Mouse (Mus musculus): ENCODE data around the gene Slc16a11.

Slc16a11 gene

GRCm38 (mm10) chr11:70225798-70226601 lies 13.4 kb downstream of the Slc16a11 start:
- DNase-seq (ENCODE audit: low read depth in 2 of 2, low spot score in 2 of 2): no peak

GRCm38 (mm10) chr11:70226602-70226890 lies 14.0 kb downstream of the Slc16a11 start:
- no peak for DNase-seq (ENCODE audit: low read depth in 2 of 2, low spot score in 2 of 2)

- no peak for DNase-seq (ENCODE audit: low read depth in 2 of 2, low spot score in 2 of 2)
Observed at GRCm38 (mm10) chr11:70227126-70227525, 14.6 kb downstream of the Slc16a11 start.

GRCm38 (mm10) chr11:70227661-70228245 lies 15.2 kb downstream of the Slc16a11 start:
- DNase-seq (ENCODE audit: low read depth in 2 of 2, low spot score in 2 of 2): no peak

- peak; percentile 72 to 85 for DNase-seq (ENCODE audit: low read depth in 2 of 2, low spot score in 2 of 2)
Observed at GRCm38 (mm10) chr11:70228828-70229227, 16.3 kb downstream of the Slc16a11 start.

- DNase-seq (ENCODE audit: low read depth in 2 of 2, low spot score in 2 of 2): no peak
Observed at GRCm38 (mm10) chr11:70229260-70230010, 16.9 kb downstream of the Slc16a11 start, which contains the start of gene Bcl6b. TSS of gene Bcl6b (minus strand) at chr11:70229798.

GRCm38 (mm10) chr11:70230239-70230727 lies 17.7 kb downstream of the Slc16a11 start:
- peak; percentile 72 to 80 for DNase-seq (ENCODE audit: low read depth in 2 of 2, low spot score in 2 of 2)

GRCm38 (mm10) chr11:70232546-70232945 lies 20.0 kb downstream of the Slc16a11 start:
- DNase-seq (ENCODE audit: low read depth in 2 of 2, low spot score in 2 of 2): no peak

- DNase-seq (ENCODE audit: low read depth in 2 of 2, low spot score in 2 of 2): no peak
Observed at GRCm38 (mm10) chr11:70233016-70233415, 20.5 kb downstream of the Slc16a11 start.

- no peak for DNase-seq (ENCODE audit: low read depth in 2 of 2, low spot score in 2 of 2)
Observed at GRCm38 (mm10) chr11:70234037-70234436, 21.5 kb downstream of the Slc16a11 start.

- no peak for DNase-seq (ENCODE audit: low read depth in 2 of 2, low spot score in 2 of 2)
Observed at GRCm38 (mm10) chr11:70234497-70234896, 21.9 kb downstream of the Slc16a11 start.

GRCm38 (mm10) chr11:70235254-70235900 lies 22.8 kb downstream of the Slc16a11 start:
- DNase-seq (ENCODE audit: low read depth in 2 of 2, low spot score in 2 of 2): no peak

GRCm38 (mm10) chr11:70236717-70237116 lies 24.2 kb downstream of the Slc16a11 start:
- no peak for DNase-seq (ENCODE audit: low read depth in 2 of 2, low spot score in 2 of 2)

GRCm38 (mm10) chr11:70237457-70238167 lies 25.1 kb downstream of the Slc16a11 start, which contains the start of gene 0610010K14Rik:
TSS of gene 0610010K14Rik (minus strand) at chr11:70237914.
- peak; percentile 90 to 92 for DNase-seq (ENCODE audit: low read depth in 2 of 2, low spot score in 2 of 2)

- DNase-seq (ENCODE audit: low read depth in 2 of 2, low spot score in 2 of 2): no peak
Observed at GRCm38 (mm10) chr11:70238591-70239440, 26.3 kb downstream of the Slc16a11 start.

- DNase-seq (ENCODE audit: low read depth in 2 of 2, low spot score in 2 of 2): peak; percentile 66 to 82
Observed at GRCm38 (mm10) chr11:70239541-70240279, 27.2 kb downstream of the Slc16a11 start, which contains the start of the genes Gm21988 and Rnasek. TSS of gene Gm21988 (minus strand) at chr11:70239830. TSS of gene Rnasek (minus strand) at chr11:70239842.

- DNase-seq (ENCODE audit: low read depth in 2 of 2, low spot score in 2 of 2): no peak
Observed at GRCm38 (mm10) chr11:70242591-70242990, 30.0 kb downstream of the Slc16a11 start.

GRCm38 (mm10) chr11:70247136-70247845 lies 34.7 kb downstream of the Slc16a11 start:
- DNase-seq (ENCODE audit: low read depth in 2 of 2, low spot score in 2 of 2): peak; percentile 80 to 84
